Comparison of ENCODE assay signal across 21 mouse cellular contexts in the genomic region with DNA sequence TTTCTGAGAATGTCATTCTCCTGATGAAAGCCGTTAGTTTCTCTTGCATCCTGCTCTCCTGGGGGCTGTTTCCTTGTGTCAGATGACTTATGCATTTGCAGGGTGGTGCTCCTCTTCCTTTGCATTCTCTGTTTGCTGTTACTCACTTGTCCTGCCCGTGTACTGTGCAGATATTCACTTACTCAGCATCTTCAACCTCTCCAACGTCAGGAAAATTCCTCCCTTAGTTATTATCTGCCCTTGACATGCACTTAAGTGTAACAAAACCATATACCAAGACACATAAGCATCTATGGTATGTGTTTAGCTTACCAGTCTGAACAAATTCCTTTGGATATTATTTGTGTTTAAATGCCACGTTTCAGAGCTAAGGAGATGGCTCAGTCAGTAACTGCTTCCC.
A peak's percentile ranks its signal among the peaks of the same experiment; 100 is the strongest.
DNase-seq lines count a peak whose midpoint lies in the region; ATAC-seq and TF ChIP-seq lines count a peak whose summit lies in the region.
"Had no signal": no experiment of that assay in that cellular context is flagged by ENCODE, and none has a peak within 500 bp of the region (broad histone marks: within the 10 kb centered on the region; RNA-seq: fewer than 3 reads in every experiment).

No protein-coding gene starts in this region.

- ATAC-seq in frontal cortex, adult (ENCODE audit: low TSS enrichment) = 0 out of 2 replicates have a peak, but pooled peaks have one; percentile 2
- no peak for ATAC-seq in lung, embryonic 16.5 days (ENCODE audit: low read depth)
- 0 out of 2 replicates have a peak, but pooled peaks have one; percentile 17 for ATAC-seq in neural tube, embryonic 14.5 days (ENCODE audit: low read depth)
- ATAC-seq: forebrain, embryonic 13.5 days; forebrain, postnatal 0 days had no signal

- H3K4me3 ChIP-seq in lung, embryonic 16.5 days (ENCODE audit: low read length) = no peak overlapping the region
- H3K4me3 ChIP-seq in lung, adult 2 months (replicated peaks; ENCODE audit: extremely low read depth, low read depth, low read length) = no peak overlapping the region
- no peak overlapping the region for H3K4me3 ChIP-seq in neural tube, embryonic 14.5 days (ENCODE audit: low read depth, low read length)
- H3K4me3 ChIP-seq: forebrain, embryonic 13.5 days; heart, embryonic 13.5 days; hindbrain, embryonic 15.5 days had no signal

- 0 out of 2 replicates have a peak overlapping the region, but pooled peaks have one; percentile 5 for H3K27ac ChIP-seq in lung, embryonic 16.5 days (ENCODE audit: low read length)
- no peak overlapping the region for H3K27ac ChIP-seq in neural tube, embryonic 14.5 days (ENCODE audit: low read depth, low read length)
- H3K27ac ChIP-seq: forebrain, embryonic 13.5 days; heart, embryonic 13.5 days; hindbrain, embryonic 15.5 days had no signal

- H3K4me1 ChIP-seq in lung, embryonic 16.5 days (replicated peaks; ENCODE audit: control insufficient read depth, insufficient read depth, low read length) = peaks cover 14% of the 10 kb centered on the region
- no peaks in the 10 kb centered on the region for H3K4me1 ChIP-seq in lung, adult 2 months (ENCODE audit: control insufficient read depth, insufficient read depth, low read length)
- H3K4me1 ChIP-seq in neural tube, embryonic 14.5 days (ENCODE audit: control insufficient read depth, insufficient read depth, low read length) = no peaks in the 10 kb centered on the region
- H3K4me1 ChIP-seq: forebrain, embryonic 13.5 days; hindbrain, embryonic 15.5 days had no signal

- WGBS in lung, embryonic 16.5 days = 19% methylated on average over 4 of the region's 4 CpGs
- WGBS in lung, adult 2 months = 27% methylated on average over 4 of the region's 4 CpGs
- 48% methylated on average over 4 of the region's 4 CpGs for WGBS in neural tube, embryonic 14.5 days

- TF ChIP-seq CTCF in lung, adult 2 months (IDR thresholded peaks at IDR 0.05; ENCODE audit: insufficient read depth, low read length) = no peak

- H3K36me3 ChIP-seq in lung, embryonic 16.5 days (ENCODE audit: control insufficient read depth, insufficient read depth, low read length) = no peaks in the 10 kb centered on the region
- no peaks in the 10 kb centered on the region for H3K36me3 ChIP-seq in neural tube, embryonic 14.5 days (ENCODE audit: control insufficient read depth, insufficient read depth, low read length)
- H3K36me3 ChIP-seq: heart, embryonic 13.5 days; hindbrain, embryonic 15.5 days had no signal

- H3K4me2 ChIP-seq in lung, embryonic 16.5 days (ENCODE audit: low read depth, low read length) = no peak overlapping the region
- H3K4me2 ChIP-seq in neural tube, embryonic 14.5 days (ENCODE audit: low read depth, low read length) = no peak overlapping the region
- H3K4me2 ChIP-seq: forebrain, embryonic 13.5 days; heart, embryonic 13.5 days; hindbrain, embryonic 15.5 days had no signal

- no peaks in the 10 kb centered on the region for H3K27me3 ChIP-seq in lung, embryonic 16.5 days (ENCODE audit: control insufficient read depth, insufficient read depth, low read depth, low read length)
- H3K27me3 ChIP-seq in neural tube, embryonic 14.5 days (ENCODE audit: control insufficient read depth, insufficient read depth, low read length) = no peaks in the 10 kb centered on the region
- H3K27me3 ChIP-seq: CH12.LX; forebrain, embryonic 13.5 days; heart, embryonic 13.5 days; hindbrain, embryonic 15.5 days had no signal

- H3K9ac ChIP-seq in lung, embryonic 16.5 days (ENCODE audit: low read length) = no peak overlapping the region
- no peak overlapping the region for H3K9ac ChIP-seq in neural tube, embryonic 14.5 days (replicated peaks; ENCODE audit: low read depth, low read length)
- H3K9ac ChIP-seq: forebrain, embryonic 13.5 days; forebrain, postnatal 0 days; heart, embryonic 13.5 days; hindbrain, embryonic 15.5 days had no signal

- DNase-seq in frontal cortex, postnatal 25 days (ENCODE audit: low spot score in 2 of 2) = no peak
- DNase-seq in lung, adult 2 months = no peak
- DNase-seq in NIH3T3 (ENCODE audit: low read depth) = peak; percentile 66
- DNase-seq in thymus, postnatal 4 days = no peak
- DNase-seq in natural killer cell, adult 2 months (ENCODE audit: low spot score in 2 of 2) = no peak
- DNase-seq: adrenal gland, adult 2 months; adrenal gland, postnatal 25 days; cerebellum, adult 18-20 months; cerebellum, adult 9-11 months; cerebellum, postnatal 36 days; forebrain, postnatal 0 days; gastrocnemius, postnatal 36 days; heart, adult 11 months; heart, postnatal 36 days had no signal

- TF ChIP-seq POLR2A in lung, adult 2 months (IDR thresholded peaks at IDR 0.05; ENCODE audit: borderline replicate concordance, extremely low read depth, low read depth, low read length) = no peak

- no peaks in the 10 kb centered on the region for H3K9me3 ChIP-seq in lung, embryonic 16.5 days (ENCODE audit: control insufficient read depth, low read length)
- no peaks in the 10 kb centered on the region for H3K9me3 ChIP-seq in neural tube, embryonic 14.5 days (ENCODE audit: control insufficient read depth, low read length)
- H3K9me3 ChIP-seq: forebrain, embryonic 13.5 days; heart, embryonic 13.5 days; hindbrain, embryonic 15.5 days had no signal
